Mouse (Mus musculus) layer of hippocampus, postnatal 14 days (tissue): ENCODE results near the gene Ncan. TPM values are rescaled to one million over a fixed set of nuclear protein-coding genes. Genes with fewer than 3 reads are reported as not detected.

ENCODE experiments used
- DNase-seq, 2 experiments: peaks; one replicate each; pipeline ENCODE4 v3.0.0; 2021 to 2022; ENCODE audit warnings: low spot score in 2 of 2, mixed read lengths in 1 of 2
- total RNA-seq, 2 experiments: library from RNA; stranded (reverse); gene quantifications; 2 replicates each; pipeline ENCODE4 v1.2.3; 2021

Ncan gene
- total RNA-seq, 2 experiments from 2014 or later, result 371 to 387 TPM

- DNase-seq, result no peak
Measured at GRCm38 (mm10) chr8:70130066-70130465, 9.4 kb upstream of the Ncan start.

DNA sequence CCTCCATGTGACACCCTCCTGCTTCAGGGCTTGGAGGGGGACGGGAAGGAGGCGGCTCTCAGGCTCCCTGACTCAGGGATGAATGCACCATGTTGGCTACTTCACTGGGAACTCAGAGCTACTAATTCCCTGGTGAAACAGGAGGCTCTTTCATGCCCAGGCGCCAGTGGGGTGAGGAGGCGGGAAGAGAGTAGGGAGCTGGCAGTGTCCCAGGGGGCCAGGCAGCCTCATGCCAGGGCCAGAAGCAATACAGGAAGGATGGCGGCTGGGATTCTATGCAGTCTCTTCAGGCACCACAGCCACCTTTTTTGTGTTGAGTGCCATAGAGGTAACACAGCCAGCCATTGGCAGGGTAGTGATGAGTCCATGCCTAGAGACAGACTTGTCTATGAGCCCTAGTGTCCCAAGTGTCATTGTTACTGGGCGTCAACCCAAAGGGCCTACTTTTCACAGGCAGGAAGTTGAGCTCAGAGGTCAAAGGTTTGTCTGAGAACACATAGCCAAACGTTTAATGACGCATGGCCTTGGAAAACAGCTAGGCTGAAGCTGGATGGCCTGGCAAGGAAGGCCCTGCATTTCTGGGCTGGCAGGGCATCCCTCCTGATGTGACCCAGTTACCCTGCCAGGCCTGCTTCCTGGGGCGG lies 8.8 kb upstream of the Ncan start:
- peak; percentile 76 to 90 for DNase-seq

GRCm38 (mm10) chr8:70128435-70128834 lies 7.8 kb upstream of the Ncan start:
- DNase-seq, result peak; percentile 66 to 85

DNA sequence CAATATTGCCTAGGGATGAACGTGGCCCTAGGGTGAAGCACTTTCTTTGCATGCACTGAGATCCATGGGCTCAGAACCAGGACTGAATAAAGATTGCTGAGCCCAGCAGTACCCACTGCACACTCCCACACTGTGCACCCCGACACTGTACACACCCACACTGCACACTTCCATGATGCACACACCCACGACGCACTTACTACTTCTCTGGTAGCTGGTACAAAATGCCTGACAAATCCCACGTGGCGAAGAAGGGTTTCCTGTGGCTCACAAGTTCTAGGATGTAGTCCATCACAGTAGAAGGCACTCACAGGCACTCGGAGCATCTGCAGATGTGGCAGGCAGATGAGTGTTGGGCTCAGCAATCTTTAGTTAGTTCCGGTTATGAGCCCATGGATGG lies 4.3 kb upstream of the Ncan start:
- no peak for DNase-seq

GRCm38 (mm10) chr8:70122863-70123262 lies 2.2 kb upstream of the Ncan start:
- no peak for DNase-seq

GRCm38 (mm10) chr8:70118726-70119700 lies 1.7 kb downstream of the Ncan start:
- peak; percentile 55 to 78 for DNase-seq

DNA sequence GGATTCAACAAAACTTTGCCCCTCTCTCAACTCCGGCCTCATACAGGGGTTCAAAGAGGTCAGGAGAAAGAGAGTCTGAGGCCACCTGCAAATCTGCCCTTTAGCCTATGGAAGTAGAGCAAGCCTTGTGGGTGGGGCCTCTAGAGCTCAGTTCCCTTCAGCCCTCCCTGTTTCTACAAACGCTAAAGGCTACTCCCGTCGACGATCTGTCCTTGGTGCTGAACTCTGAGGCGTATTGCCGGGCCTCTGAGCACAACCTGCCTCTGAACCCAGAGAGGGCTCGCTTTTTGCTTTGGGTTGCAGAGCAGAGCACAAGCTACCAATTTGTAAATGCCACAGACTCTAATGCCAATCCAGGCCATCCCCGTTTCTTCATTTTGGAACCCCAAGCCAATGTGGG lies 3.1 kb downstream of the Ncan start:
- no peak for DNase-seq

DNA sequence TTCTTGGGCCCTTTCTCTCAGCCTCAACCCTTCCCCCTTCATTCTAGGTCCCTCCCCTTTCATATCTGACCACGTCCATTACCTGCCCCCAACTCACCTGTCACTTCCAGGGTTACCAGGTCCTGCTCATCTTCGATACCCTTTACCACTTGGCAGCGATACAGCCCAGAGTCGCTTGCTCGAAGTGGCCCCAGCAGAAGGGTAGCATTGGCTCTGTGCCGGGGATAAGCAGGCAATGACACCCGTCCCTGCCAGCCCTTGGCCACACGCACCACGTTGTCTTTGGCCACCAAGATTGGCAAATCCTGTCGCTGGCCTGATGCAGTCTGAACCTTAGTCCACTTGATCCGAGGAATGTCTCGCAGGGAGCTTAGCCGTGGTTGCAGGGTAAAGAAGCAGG lies 5.8 kb downstream of the Ncan start:
- no peak for DNase-seq

DNA sequence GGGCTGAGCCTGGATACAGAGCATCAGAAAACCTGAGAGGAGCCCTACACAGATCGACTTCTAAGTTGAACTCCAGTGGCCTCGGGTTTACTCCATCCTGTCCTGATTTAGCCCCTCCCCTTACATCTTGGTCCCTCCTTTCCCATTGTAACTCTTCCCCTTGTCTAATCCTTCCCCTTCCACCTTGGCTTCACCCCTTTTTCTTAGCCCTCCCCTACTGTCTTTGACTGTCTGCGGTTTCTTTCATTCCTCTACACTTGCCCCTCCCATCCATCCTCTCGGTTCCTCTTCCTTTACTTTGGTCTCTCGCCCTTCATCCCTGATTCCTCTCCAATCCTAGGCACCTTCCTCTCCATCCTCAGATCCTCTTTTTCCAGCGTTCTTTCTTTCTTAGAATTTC lies 6.2 kb downstream of the Ncan start:
- no peak for DNase-seq

GRCm38 (mm10) chr8:70112401-70113016 lies 8.2 kb downstream of the Ncan start:
- DNase-seq, result no peak

GRCm38 (mm10) chr8:70111192-70111795 lies 9.4 kb downstream of the Ncan start:
- DNase-seq, result no peak

- DNase-seq, result no peak
Measured at GRCm38 (mm10) chr8:70110451-70110850, 10.2 kb downstream of the Ncan start.

GRCm38 (mm10) chr8:70104922-70105321 lies 15.8 kb downstream of the Ncan start:
- no peak for DNase-seq

GRCm38 (mm10) chr8:70104506-70104905 lies 16.2 kb downstream of the Ncan start:
- DNase-seq, result no peak

GRCm38 (mm10) chr8:70100241-70100640 lies 20.4 kb downstream of the Ncan start:
- no peak for DNase-seq

GRCm38 (mm10) chr8:70099276-70099675 lies 21.4 kb downstream of the Ncan start:
- DNase-seq, result no peak

DNA sequence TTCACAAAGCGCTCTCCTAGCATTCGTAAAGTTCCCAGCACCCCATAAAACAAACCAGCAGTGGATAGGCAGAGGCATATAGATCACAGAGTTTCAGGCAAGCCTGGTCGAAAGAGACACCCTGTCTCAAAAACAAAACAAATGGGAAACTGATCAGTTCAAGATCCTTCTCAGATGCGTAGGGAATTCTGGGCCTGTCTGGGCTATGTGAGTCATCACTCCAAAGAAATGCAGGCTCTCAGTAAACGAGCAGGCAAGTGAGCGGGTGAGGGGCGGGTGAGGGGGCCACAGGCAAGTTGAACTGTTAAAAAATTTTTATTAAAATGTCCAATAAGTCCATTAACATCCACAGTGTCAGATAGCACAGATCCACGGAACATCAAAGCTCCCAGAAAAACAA lies 27.9 kb downstream of the Ncan start:
- no peak for DNase-seq

DNA sequence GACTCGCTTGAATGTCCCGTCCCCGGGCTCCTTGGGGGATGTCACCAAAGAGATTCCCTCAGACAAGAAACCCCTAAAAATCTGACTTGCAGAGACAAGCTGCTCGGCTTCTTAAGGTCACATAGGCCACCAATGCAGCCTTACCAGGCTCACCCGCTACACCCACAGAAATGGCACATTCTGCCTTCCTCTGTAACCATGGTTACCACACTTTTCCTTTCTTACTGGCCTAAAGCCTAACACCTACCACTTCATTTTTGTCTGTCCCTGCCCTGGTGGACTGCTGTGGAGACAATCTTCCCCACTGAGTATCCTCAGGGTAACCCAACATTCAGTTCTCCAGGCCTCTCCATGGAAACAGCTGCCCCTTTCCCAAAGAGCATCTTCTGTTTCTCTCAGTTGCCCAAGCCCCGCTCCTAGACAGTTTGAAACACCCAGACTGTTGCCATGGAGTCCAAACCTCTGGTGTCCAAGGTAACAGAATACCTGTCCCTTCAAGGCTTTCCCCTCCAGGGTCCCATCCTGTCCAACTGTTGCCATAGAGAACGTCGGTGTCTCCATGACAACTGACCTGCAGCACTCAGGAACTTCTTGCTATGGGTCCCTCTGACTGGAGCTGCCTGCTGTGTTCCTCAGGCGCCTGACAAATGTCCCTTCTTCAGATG lies 31.2 kb downstream of the Ncan start:
- no peak for DNase-seq

GRCm38 (mm10) chr8:70087836-70088650 lies 32.6 kb downstream of the Ncan start:
- DNase-seq, result peak; percentile 59 to 72

DNA sequence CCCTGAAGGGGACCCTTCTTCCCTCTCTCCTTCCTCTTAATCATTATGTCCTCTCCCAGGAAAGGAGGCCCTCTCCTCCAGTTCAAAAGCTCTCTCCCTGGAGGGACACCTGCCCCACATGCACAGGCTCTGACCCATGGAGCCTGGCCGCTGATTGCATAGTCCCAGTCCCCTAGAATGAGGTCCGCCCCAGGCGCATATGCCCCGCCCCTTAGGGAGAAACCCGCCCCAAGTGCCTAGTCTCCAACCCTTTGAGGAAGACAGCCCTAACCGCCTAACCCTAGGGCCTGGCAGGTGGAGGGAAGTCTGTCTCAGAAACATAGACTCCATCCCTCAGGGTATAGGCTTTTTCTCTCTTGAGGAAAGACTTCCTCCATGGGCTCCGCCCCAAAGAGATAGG lies 33.4 kb downstream of the Ncan start:
- DNase-seq, result no peak
